Mouse (Mus musculus) heart, adult 2 months (tissue): Measurements from ENCODE around the gene Eme2.

Experiments used
- CTCF ChIP-seq: fragments of 200-600 bp; IDR thresholded peaks from 2 replicates; pipeline ENCODE4 v1.8.1; 2022; ENCODE audit warnings: antibody characterized with exemption, mild to moderate bottlenecking, moderate library complexity
- EP300 ChIP-seq: fragments of 200-500 bp; IDR thresholded peaks from 2 replicates; pipeline ENCODE4 v1.6.1; 2011; ENCODE audit warnings: low read depth, low read length, control low read depth; ENCODE audit not compliant: insufficient read depth
- POLR2A ChIP-seq: fragments of 200-500 bp; IDR thresholded peaks from 2 replicates; pipeline ENCODE4 v1.6.1; 2011; ENCODE audit warnings: mild to moderate bottlenecking, low read depth, low read length, control low read depth; ENCODE audit not compliant: insufficient read depth

GRCm38 (mm10) chr17:24881738-24882440 is 13.0 kb downstream of the Eme2 start:
- TF ChIP-seq CTCF = peak; percentile 72
- TF ChIP-seq POLR2A = no peak
- no peak for TF ChIP-seq EP300
